Mouse (Mus musculus) myocyte (in vitro differentiated cells): ENCODE data around the gene Pdcd4.

Source experiments
- E2F4 ChIP-seq: IDR thresholded peaks from one replicate; pipeline ENCODE4 v1.6.1; 2011; ENCODE audit warnings: mild to moderate bottlenecking, control low read depth, moderate library complexity; ENCODE audit not compliant: insufficient read depth
- MAX ChIP-seq: IDR thresholded peaks from one replicate; pipeline ENCODE4 v1.6.1; 2011; ENCODE audit warnings: low read depth, mild to moderate bottlenecking, control low read depth
- MYOD1 ChIP-seq, 3 experiments: IDR thresholded peaks; one replicate each; pipeline ENCODE4 v1.6.1; 2011; ENCODE audit warnings: control low read depth in 2 of 3, low read depth in 2 of 3, mild to moderate bottlenecking in 2 of 3, moderate library complexity in 1 of 3; ENCODE audit not compliant: insufficient read length in 2 of 3, control insufficient read depth in 1 of 3
- MYOG ChIP-seq, 3 experiments: IDR thresholded peaks; one replicate each; pipeline ENCODE4 v1.6.1; 2011; ENCODE audit warnings: control low read depth in 2 of 3, low read depth in 2 of 3, mild to moderate bottlenecking in 2 of 3; ENCODE audit not compliant: insufficient read length in 2 of 3, control insufficient read depth in 1 of 3, insufficient read depth in 1 of 3
- POLR2A ChIP-seq: IDR thresholded peaks from one replicate; pipeline ENCODE4 v1.6.1; 2011; ENCODE audit warnings: low read depth, mild to moderate bottlenecking, control low read depth, moderate library complexity; ENCODE audit not compliant: insufficient read length
- POLR2AphosphoS2 ChIP-seq: IDR thresholded peaks from one replicate; pipeline ENCODE4 v1.6.1; 2011; ENCODE audit warnings: low read depth, control low read depth; ENCODE audit not compliant: insufficient read length
- USF1 ChIP-seq: IDR thresholded peaks from one replicate; pipeline ENCODE4 v1.6.1; 2011; ENCODE audit warnings: low read depth, mild to moderate bottlenecking, control low read depth, moderate library complexity

DNA sequence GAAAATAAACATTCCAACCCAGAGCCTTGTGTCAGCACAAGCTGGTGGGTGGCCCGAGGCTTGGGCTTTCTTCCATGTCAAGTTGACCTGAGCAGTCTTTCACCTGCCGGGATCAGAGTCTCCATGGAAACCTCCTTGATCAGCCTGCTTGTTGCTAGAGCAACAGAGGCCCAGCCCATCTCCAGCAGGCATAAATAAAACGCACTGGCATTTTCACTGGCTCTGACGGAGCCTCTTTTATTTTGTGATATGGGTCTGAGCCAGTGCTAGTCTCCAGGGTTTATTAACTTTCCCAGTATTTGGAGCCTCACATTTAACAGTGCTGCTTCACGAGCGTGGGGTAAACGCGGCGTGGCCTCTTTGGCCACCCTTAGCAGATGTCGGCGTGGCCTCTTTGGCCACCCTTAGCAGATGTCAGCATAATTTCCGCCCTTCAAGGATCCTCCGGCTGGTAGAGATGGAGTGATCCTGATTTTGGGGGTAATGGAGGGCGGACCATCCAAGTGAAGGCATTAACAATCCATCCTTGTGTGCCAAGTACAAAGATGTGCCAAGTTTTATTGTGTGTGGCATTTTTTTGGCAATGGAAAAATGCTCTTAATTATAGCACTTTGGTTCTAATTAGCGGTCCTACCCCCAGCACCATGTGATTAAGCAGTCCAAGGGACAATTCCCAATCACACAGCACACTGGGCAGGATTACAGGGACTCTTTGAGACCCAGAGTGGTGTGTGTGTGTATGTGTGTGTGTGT is 39.2 kb upstream of the Pdcd4 start:
- no peak for TF ChIP-seq POLR2A
- no peak for TF ChIP-seq MAX
- no peak for TF ChIP-seq MYOD1 (IDR thresholded peaks at IDR 0.05; ENCODE audit: control insufficient read depth in 1 of 3, insufficient read length in 2 of 3, low read depth in 2 of 3)
- TF ChIP-seq E2F4, result no peak
- TF ChIP-seq USF1, result no peak
- TF ChIP-seq MYOG (IDR thresholded peaks at IDR 0.05; ENCODE audit: control insufficient read depth in 1 of 3, insufficient read depth in 1 of 3, insufficient read length in 2 of 3, low read depth in 2 of 3), result no peak
- TF ChIP-seq POLR2AphosphoS2, result no peak
